Mouse (Mus musculus) CH12.LX (cell line): ENCODE measurements at regions not wholly inside any gene's neighbourhood (a gene's known extent, or its start where the extent isn't known, plus 50 kb on each side); places are given as distances from the start of the nearest gene placed in this dataset.

ENCODE experiments used
- DNase-seq: peaks from one replicate; pipeline ENCODE4 v3.0.0-alpha.2; 2013; ENCODE audit errors: extremely low read depth
- H3K27ac ChIP-seq: 2 replicates; pipeline ENCODE4 v1.5.1; 2012; ENCODE audit warnings: low read depth, mild to moderate bottlenecking, control low read depth, moderate library complexity; ENCODE audit not compliant: insufficient read depth
- H3K27me3 ChIP-seq: replicated peaks from 2 replicates; pipeline ENCODE3; 2012; ENCODE audit warnings: inconsistent platforms
- H3K36me3 ChIP-seq, 2 experiments: replicated peaks in 1 of 2; 2 replicates each; pipeline versions ENCODE3 to v1.6.1; 2012; ENCODE audit warnings: inconsistent platforms in 1 of 2, low read length in 1 of 2, mild to moderate bottlenecking in 1 of 2, mixed read lengths in 1 of 2, moderate library complexity in 1 of 2; ENCODE audit not compliant: control insufficient read depth in 1 of 2, insufficient read depth in 1 of 2
- H3K4me1 ChIP-seq, 2 experiments: 2 replicates each; pipeline ENCODE4 v1.6.1; 2012; ENCODE audit warnings: inconsistent platforms in 1 of 2, moderate library complexity in 1 of 2; ENCODE audit not compliant: insufficient read depth in 2 of 2, control insufficient read depth in 1 of 2
- H3K4me2 ChIP-seq: 2 replicates; pipeline ENCODE4 v1.6.1; 2012; ENCODE audit warnings: low read depth, mild to moderate bottlenecking, control low read depth; ENCODE audit not compliant: poor library complexity, insufficient read depth, severe bottlenecking
- H3K4me3 ChIP-seq, 3 experiments: fragments of 150-350 bp in 1 of 3; sonication (generic) in 1 of 3; replicated peaks in 1 of 3; 2 replicates each; pipeline versions ENCODE3 to v1.5.1; 2011 to 2012; ENCODE audit warnings: low read depth in 2 of 3, low read length in 2 of 3, mild to moderate bottlenecking in 2 of 3, moderate library complexity in 2 of 3, control low read depth in 1 of 3, improper control_type of control experiment in 1 of 3, inconsistent platforms in 1 of 3, mixed read lengths in 1 of 3; ENCODE audit not compliant: poor library complexity in 1 of 3
- H3K79me2 ChIP-seq: replicated peaks from 2 replicates; pipeline ENCODE4 v1.6.1; 2012; ENCODE audit warnings: mild to moderate bottlenecking, moderate library complexity; ENCODE audit not compliant: control insufficient read depth, poor library complexity, insufficient read depth, severe bottlenecking; ENCODE audit errors: extremely low read depth
- H3K9ac ChIP-seq: 2 replicates; pipeline ENCODE4 v1.6.1; 2012; ENCODE audit warnings: low read depth, mild to moderate bottlenecking, control low read depth, moderate library complexity; ENCODE audit not compliant: insufficient read depth
- H3K9me3 ChIP-seq: replicated peaks from 2 replicates; pipeline ENCODE3; 2012; ENCODE audit warnings: low read length, inconsistent platforms, mixed read lengths
- CHD1 ChIP-seq: IDR thresholded peaks from 2 replicates; pipeline ENCODE4 v1.6.1; 2012; ENCODE audit warnings: low read depth, low read length, improper control_type of control experiment, inconsistent platforms
- CHD2 ChIP-seq: IDR thresholded peaks from 2 replicates; pipeline ENCODE4 v1.6.1; 2011; ENCODE audit warnings: low read length, improper control_type of control experiment
- CTCF ChIP-seq, 2 experiments: IDR thresholded peaks in 1 of 2; conservative IDR thresholded peaks in 1 of 2; 2 replicates each; pipeline ENCODE4 v1.5.1; 2011 to 2012; ENCODE audit warnings: low read depth in 2 of 2, low read length in 2 of 2, improper control_type of control experiment in 1 of 2, inconsistent platforms in 1 of 2, mild to moderate bottlenecking in 1 of 2, moderate library complexity in 1 of 2
- E2F4 ChIP-seq: IDR thresholded peaks from 2 replicates; pipeline ENCODE4 v1.6.1; 2011; ENCODE audit warnings: low read depth, low read length, improper control_type of control experiment; ENCODE audit not compliant: insufficient replicate concordance
- ELF1 ChIP-seq: IDR thresholded peaks from 2 replicates; pipeline ENCODE4 v1.6.1; 2014; ENCODE audit warnings: low read depth, mild to moderate bottlenecking, inconsistent platforms, low read length, improper control_type of control experiment
- GABPA ChIP-seq: IDR thresholded peaks from 2 replicates; pipeline ENCODE4 v1.6.1; 2012; ENCODE audit warnings: low read depth, low read length, improper control_type of control experiment, inconsistent platforms; ENCODE audit not compliant: insufficient replicate concordance
- JUND ChIP-seq: conservative IDR thresholded peaks from 2 replicates; pipeline ENCODE4 v1.6.1; 2011; ENCODE audit warnings: low read depth, low read length, improper control_type of control experiment
- KAT2A ChIP-seq: IDR thresholded peaks from 2 replicates; pipeline ENCODE4 v1.6.1; 2012; ENCODE audit warnings: low read length, improper control_type of control experiment, inconsistent platforms; ENCODE audit not compliant: insufficient replicate concordance
- MAFK ChIP-seq: IDR thresholded peaks from 2 replicates; pipeline ENCODE4 v1.6.1; 2011; ENCODE audit warnings: low read length, improper control_type of control experiment; ENCODE audit not compliant: insufficient replicate concordance
- NELFE ChIP-seq: IDR thresholded peaks from 2 replicates; pipeline ENCODE4 v1.6.1; 2011; ENCODE audit warnings: low read depth, low read length, improper control_type of control experiment
- NRF1 ChIP-seq: IDR thresholded peaks from 2 replicates; pipeline ENCODE4 v1.6.1; 2014; ENCODE audit warnings: low read depth, mild to moderate bottlenecking, inconsistent platforms, low read length, improper control_type of control experiment, moderate library complexity
- PAX5 ChIP-seq: IDR thresholded peaks from 2 replicates; pipeline ENCODE4 v1.6.1; 2012; ENCODE audit warnings: low read length, inconsistent platforms, mixed read lengths
- POLR2A ChIP-seq: IDR thresholded peaks from 2 replicates; pipeline ENCODE4 v1.6.1; 2011; ENCODE audit warnings: low read depth, mild to moderate bottlenecking, improper control_type of control experiment, low read length
- SIN3A ChIP-seq: IDR thresholded peaks from 2 replicates; pipeline ENCODE4 v1.6.1; 2012; ENCODE audit warnings: low read length, improper control_type of control experiment, inconsistent platforms
- SMC3 ChIP-seq: IDR thresholded peaks from 2 replicates; pipeline ENCODE4 v1.6.1; 2011; ENCODE audit warnings: low read depth, low read length, improper control_type of control experiment
- TBP ChIP-seq: conservative IDR thresholded peaks from 2 replicates; pipeline ENCODE4 v1.6.1; 2011; ENCODE audit warnings: low read depth, low read length, improper control_type of control experiment
- TCF12 ChIP-seq: IDR thresholded peaks from 2 replicates; pipeline ENCODE4 v1.6.1; 2014; ENCODE audit warnings: low read depth, mild to moderate bottlenecking, inconsistent platforms, low read length, improper control_type of control experiment
- USF2 ChIP-seq: conservative IDR thresholded peaks from 2 replicates; pipeline ENCODE4 v1.6.1; 2011; ENCODE audit warnings: low read depth, low read length, improper control_type of control experiment
- dilution Hi-C: fragments of 300-500 bp; cut with MboI; formaldehyde crosslinking; loops from 2 replicates; pipeline ENCODE4 v1.14.3; 2020; ENCODE audit warnings: low sequenced_read_pairs; ENCODE audit not compliant: extremely low pct_unique_long_range_greater_than_20kb, extremely low pct_ligation_motif_present
- in situ Hi-C: fragments of 300-500 bp; cut with MboI; formaldehyde crosslinking; loops from 3 replicates; pipeline ENCODE4 v1.14.3; 2019; ENCODE audit warnings: low sequenced_read_pairs, low pct_ligation_motif_present, low pct_unique_long_range_greater_than_20kb, mixed read lengths

DNA sequence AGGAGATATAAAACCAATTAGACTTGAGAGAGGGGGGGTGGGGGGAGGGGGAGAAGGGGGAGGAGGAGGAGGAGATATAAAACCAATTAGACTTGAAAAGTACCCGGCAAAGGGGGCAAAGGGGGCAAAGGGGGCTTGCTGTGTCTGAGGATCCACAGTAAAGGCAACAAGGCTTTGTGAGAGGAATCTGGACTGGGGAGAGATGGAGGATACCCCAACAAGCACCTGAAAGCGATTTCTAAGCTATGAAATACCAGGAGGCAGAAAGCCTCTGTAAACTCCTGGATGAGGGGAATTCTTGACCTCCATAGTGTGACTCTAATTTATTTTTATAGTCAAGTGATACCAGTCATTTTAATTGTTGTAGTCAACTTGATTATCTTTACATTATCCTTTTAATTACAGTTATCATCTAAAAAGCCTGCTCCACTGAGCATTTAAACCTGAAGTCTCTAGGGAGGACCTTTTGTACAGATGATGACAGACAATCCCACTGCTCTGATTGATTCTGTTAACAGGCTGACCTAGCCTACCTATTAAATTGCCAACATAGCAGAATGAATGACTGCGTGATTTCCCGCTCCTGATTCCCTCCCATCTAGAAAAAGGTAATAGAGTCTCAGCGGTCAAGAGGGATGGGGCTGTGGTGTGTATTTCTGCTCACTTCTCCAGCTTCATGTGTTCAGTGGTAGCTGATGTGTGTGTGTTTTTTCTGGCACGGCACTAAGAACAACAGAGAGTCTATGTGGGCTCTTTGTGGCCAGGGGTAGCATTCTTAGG is 195.4 kb downstream of the Cpe start:
- Histone ChIP-seq H3K27me3 (no peaks in the 10 kb centered on the region), H3K27ac (no peak overlapping the region), H3K4me3 (no peak overlapping the region), H3K9ac (no peak overlapping the region), H3K79me2 (no peaks in the 10 kb centered on the region), H3K9me3 (peaks cover 18% of the 10 kb centered on the region), H3K4me2 (no peak overlapping the region)
- dilution Hi-C loops (no loop called here), in situ Hi-C loops (no loop called here)
- no peak for DNase-seq
- TF ChIP-seq NELFE (no peak), POLR2A (no peak), CTCF (conservative IDR thresholded peaks at IDR 0.05 in 1 of 2, IDR thresholded peaks at IDR 0.05 in 1 of 2; ENCODE audit: low read depth in 2 of 2, low read length in 2 of 2) (no peak), E2F4 (no peak)
- TF ChIP-seq, all 38 proteins: peak for 0
- Histone ChIP-seq H3K36me3 (no peaks in the 10 kb centered on the region), H3K4me1 (no peaks in the 10 kb centered on the region)

DNA sequence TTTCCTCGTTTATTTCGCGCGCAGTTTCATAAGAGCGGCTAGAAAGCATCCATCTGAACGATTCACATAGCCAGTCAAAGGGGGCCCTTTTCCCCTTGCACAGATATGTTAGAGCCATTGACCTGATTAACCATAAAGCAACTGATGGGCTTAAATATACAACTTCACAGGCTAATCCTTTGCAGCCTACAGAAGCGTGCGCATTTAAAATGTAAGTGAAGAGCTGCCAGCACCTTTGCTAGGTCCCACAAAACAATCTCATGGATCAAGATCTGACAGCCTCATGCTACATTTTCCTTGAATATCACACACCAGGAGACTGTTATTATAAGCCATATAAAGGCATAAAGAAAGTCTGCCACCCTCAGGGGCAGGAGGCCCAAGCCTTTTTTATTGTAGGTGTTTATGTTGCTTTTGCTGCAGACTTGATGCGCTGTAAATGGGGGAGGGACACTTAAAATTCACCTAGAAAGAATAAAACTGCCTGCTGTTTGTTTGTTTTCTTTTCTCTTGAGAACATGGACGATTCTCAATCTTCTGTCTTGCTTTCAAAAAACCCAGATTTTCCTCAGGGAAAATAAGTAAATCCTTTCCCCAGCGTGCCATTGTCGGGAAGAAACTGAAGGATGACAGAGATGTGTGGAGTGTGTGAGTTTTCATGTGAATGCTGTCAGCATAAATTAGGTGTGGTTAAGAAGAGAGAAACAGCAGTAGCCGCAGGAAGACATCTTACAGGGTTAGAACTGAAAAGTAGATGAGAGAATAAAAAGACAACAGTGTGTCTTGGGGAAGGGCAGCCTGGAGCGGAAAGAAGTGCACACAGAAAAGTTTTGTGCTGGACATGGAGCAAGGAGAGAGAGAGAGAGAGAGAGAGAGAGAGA is 196.3 kb downstream of the Cpe start:
- TF ChIP-seq SMC3 (no peak), PAX5 (no peak), GABPA (no peak), SIN3A (no peak), TCF12 (no peak), JUND (no peak), MAFK (no peak), POLR2A (no peak), ELF1 (no peak), USF2 (no peak), TBP (no peak), CTCF (conservative IDR thresholded peaks at IDR 0.05 in 1 of 2, IDR thresholded peaks at IDR 0.05 in 1 of 2; ENCODE audit: low read depth in 2 of 2, low read length in 2 of 2) (no peak), CHD1 (no peak), KAT2A (no peak), E2F4 (no peak), NRF1 (no peak), CHD2 (no peak)
- Histone ChIP-seq H3K4me3 (no peak overlapping the region), H3K27me3 (no peaks in the 10 kb centered on the region), H3K9ac (no peak overlapping the region), H3K79me2 (no peaks in the 10 kb centered on the region), H3K4me1 (no peaks in the 10 kb centered on the region), H3K4me2 (no peak overlapping the region), H3K36me3 (no peaks in the 10 kb centered on the region), H3K27ac (no peak overlapping the region), H3K9me3 (peaks cover 14% of the 10 kb centered on the region)
- in situ Hi-C loops (no loop called here), dilution Hi-C loops (no loop called here)
- no peak for DNase-seq
